Mouse (Mus musculus): ENCODE measurements around the gene Mgat5.
A peak's percentile ranks its signal among the peaks of the same experiment; 100 is the strongest.

The Mgat5 gene

DNA sequence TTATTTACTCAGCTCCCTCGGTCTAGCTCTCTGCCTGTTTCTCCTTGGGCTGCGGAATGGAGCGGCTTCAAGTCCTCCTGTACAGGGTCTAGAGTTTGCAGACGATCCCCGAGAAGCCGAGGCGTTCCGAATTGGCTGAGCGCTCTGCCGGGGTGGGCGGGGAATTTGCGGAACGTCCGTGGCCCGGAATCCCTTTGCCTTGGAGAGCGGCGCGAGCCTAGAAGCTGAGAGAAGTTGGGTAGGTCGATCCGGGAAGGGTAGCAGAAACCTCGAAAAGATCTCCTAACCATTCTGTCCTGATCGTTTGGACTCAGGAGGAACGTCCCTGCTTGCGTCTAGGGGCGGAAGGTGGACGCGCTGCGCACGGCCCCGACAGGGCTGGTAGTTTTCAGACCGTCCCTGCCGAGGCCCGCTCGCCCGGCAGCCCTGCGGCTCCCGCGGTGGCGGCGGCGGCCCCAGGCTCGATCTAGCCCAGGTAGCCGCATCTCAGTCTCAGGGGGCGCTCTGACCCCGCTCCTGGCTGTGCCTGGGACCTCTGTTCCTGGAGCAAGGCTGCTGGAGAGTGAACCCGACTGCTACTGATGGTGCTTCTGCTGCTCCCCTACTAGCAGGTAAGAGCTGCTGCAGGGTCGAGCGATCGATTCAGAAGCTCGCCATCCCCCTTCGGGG, at the start of gene Mgat5:
Gene Mgat5, plus strand, starts transcription at position 199 of the 669 bp plus-strand sequence.
- peak; percentile 90 to 92 for DNase-seq

DNA sequence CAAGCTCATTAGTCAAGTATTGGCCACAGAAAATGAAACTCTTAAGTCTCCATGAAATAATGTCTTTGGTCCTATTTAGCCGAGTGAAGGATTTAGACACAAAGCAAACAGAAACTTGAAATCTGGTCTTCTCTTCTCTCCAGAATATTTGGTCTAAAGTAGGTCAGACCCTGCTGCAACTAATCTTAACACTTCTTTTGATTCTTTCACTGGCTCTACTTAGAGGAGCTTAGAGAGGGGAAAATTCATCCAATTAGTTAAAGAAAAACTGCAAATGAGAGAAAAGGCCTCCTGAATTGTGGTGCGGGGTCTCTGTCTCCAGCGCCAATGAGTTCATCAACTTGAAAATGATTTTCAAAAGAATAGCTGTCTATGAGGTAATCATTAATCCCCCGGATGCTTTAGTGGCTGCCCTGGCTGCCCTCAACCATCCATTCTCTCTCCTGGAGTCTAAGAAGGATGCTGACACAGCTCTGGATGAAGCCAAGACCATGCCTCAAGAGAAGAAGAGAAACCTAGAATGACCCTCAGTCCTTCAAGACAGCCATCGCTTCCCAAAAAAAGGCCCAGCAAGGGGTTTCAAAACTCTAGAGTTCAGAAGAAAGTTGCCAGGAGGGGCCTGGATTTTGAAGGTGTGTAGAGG, 44.6 kb upstream of the Mgat5 start:
- no peak for DNase-seq

DNA sequence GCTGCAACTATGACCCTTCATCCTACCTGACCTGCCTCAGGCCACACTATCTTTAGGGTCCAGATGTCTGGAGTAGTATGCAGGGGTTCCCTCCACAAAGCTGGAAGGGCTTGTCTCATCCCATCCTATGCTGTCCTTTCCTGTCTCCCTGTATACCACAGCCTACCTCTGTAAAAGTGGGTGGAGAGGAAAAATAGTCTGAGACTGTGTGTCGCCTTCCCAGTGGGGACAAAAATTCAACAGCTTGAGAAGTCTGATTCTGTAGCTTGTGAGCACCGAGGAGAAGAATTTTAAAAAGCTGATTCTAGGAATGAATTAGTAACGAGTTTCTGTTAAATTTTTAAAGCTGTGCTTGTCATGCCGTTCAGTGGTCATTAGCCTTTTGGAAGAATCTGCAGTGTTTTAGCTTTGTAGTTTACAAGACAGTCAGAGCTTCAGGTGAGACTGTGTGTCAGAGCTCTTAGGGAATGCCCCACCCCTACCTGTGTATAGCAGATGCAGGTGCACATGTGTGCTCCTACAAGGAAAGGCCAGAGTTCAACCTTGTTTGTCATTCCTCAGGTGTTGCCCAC, 40.1 kb upstream of the Mgat5 start:
- no peak for DNase-seq

DNA sequence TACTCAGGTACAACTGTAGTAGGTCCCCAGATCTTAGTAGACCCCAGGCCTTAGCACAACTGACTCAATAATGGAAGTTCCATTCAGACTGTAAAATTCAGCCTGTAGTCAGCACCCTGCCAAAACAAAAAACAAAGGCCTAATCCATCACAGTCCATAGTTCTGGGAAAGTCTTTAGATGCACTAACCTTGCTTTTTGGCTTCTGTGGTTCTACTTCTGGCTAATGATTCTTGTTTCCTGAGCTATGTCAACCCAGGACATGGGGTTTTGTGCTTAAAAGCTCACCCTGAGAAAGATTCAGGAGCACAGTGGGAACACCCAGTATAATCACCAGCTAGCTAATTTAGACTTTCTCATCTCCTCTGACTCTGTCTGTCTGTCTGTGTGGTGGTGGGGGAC, 38.3 kb upstream of the Mgat5 start:
- DNase-seq = no peak

DNA sequence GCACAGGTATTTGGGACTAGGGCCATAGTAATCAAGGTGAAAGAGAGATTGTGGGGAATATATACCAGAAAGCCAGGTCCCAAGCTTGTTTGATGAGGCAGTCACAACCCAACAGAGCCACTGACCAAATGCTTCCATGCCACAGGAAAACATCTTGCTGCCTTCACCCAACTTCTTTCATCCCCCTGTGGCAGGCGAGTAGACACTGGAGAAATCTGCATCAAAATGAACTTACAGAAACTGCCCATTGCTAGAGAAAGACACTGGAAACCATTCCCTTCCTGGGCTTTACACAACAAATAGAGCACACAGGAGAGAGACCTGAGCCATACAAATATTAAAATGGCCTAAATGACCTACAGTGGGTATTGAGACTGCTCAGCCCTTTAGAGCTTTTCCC, 37.2 kb upstream of the Mgat5 start:
- no peak for DNase-seq

DNA sequence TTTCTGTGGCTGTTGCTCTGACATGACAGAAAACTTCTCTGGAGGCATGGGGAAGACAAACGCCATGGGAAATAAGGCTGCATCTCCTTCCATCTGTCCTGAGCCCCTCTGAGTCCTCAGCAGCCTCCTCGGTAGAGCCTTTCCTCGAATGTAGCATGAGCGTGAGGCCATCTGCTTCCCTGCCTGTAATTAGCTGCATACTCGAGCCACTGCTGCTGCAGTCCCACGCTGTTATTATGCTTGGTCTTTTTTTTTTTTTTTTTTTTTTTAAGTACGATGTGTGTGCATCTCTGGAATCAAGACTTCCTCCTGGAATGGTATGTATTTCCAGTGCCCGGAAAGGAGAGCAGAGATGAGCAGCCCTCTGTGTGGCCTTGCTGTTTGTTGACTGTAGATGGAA, 36.6 kb upstream of the Mgat5 start:
- DNase-seq = no peak

DNA sequence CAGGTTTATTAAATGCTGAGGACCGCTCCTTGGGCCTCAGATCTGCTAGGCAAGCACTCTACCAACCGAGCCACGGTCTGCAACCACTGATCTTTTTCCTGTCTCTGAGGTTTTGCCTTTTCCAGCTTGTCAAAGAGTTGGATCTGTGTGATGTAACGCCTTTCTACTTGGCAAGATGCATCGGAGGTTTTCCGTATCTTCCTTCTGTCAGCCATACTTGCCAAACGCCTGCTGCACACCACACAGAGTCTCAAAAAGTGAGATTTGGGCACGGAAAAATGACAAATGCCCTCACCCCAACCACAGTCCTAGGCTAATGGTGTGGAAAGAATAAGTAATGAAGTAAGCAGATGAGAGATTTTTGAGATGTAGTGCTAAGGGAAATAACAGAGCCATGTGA, 35.3 kb upstream of the Mgat5 start:
- no peak for DNase-seq

DNA sequence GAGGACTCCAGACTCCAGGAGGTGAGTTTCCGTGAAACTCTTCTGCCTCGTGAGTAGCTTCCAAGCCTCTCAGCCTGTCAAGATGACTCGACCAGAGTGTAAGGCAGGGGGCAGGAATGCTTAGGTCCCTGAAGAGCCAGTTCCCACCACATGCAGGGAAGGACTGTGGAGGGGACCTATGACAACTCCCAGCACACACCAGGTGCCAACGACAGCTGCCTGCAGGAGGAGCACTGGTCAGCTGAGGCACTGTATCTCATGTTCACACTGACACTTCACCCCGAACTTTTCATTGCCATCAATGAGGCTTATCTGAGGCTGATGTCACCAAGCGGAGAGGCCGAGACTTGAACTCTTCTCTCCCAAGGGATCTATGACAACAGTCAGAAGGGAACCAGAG, 33.5 kb upstream of the Mgat5 start:
- DNase-seq = no peak

DNA sequence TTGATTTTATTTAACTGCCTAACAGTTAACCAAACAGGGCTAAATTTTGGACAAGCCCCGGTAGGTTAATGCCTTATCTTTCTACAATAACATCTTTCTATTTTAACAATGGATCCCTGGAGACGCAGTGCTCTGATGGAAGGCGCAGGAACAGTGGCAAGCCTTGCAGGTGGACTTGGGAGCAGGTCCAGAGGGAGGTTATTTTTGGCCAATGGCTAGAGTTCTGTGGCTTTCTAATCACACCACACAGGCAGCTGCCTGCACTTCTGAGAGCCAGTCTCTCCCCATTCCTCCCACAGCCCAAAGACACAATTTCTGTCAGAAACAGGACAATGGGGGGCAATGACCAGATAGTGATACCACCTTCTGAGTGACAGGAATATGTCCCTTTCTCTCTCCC, 31.4 kb upstream of the Mgat5 start:
- DNase-seq = no peak

DNA sequence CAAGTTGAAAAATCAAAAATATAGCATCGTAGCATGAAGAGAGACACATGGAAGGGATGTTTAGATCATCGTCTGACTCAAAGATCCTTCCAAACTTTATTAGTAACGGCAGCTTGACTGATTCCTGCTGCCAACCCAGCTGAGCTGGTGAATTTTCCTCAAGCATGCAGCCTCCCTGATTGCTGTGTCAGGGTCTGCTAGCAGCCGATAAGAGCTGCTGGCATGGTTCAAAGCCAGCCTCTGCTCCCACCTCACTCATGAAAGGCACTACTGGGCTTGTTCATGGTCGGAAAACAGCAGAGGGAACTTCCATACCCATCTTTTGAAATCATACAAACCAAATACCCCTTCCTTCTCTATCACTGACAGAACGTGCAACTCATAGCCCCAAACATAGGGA, 12.4 kb upstream of the Mgat5 start:
- DNase-seq = no peak

DNA sequence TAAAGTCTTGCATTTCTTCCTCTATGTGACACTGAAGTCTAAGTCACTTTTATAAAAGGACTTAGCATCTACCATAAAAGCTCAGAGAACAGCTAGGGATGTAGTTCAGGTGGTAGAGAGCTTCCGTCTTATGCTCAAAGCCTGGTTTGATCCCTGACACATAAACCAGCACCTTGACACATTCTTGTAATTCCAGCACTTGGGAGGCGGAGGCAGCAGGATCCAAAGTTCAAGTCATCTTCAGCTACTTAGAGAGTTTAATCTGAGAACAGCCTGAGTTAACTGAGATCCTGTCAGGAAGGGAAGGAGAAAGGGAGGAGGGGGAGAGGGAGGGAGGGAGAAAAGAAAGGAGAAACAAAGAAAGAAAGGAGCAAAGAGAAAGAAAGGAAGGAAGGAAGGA, 5.6 kb upstream of the Mgat5 start:
- DNase-seq = no peak

DNA sequence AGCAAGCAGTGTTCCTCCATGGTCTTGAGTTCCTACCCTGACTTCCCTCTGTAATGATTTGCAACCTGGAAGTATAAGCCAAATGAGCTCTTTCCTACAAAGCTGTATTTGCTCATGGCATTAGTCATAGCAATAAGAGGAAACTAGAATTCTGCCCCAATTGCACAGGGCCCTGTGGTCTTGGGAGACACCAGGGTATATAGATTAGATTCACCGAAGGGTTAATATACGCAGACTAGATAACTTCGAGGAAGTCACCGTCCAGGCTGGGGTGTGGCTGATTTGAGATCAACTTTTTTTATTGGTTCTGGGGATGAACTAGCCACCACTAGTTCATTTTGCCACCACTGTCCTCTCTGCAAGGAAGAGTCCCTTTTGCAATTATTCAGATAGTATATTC, 2.5 kb upstream of the Mgat5 start:
- DNase-seq = no peak

DNA sequence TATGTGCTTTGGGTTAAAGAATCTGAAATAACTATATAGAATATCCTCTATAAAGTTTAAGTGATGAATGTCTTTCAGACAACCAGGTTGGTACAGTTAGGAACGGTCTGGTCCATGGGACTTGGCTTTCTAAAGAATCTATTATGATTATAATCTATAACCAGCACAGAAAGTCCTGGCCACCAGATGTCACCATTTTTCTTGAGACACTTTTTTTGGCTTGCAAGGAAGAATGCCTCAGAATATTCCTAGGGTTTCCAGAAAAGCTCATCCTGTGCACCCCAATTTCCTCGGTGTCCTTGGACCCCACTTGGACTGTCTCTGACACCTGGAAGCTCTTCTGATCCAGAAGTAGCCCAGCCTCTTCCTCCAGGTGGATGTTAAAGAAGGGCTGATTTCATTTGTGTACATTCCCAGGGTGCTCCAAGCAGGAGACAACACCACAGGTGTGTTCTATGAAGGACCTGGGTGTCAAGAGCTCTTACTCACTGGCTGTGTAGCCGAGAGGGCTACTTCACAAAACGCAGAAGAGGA, 1.5 kb upstream of the Mgat5 start:
- DNase-seq = peak; percentile 55 to 63

DNA sequence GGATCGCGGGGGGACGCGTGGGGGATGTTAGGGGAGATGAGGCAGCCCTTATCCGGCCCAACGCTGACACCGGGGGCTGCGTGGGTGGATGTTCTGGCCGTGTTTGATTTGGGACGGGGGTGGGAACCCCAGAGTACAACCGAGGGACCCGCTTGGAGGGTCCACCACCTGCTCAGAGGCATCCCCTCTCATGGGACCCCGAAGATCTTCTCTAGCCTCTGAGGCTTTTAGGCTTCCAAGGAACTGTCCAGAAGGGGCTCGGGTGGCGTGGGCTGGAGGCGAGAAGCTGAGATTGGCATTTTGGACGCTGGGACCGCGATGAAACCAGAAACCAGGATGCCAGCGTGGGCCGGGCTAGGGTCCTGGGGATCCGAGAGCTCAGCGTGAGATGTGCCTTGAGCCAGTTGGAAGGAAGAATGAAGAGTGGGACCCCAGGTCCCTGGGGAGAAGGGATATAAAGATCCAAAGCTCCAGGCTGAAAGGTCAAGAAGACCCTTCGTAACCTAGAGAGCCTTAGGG, 745 bp downstream of the Mgat5 start:
- DNase-seq = no peak

DNA sequence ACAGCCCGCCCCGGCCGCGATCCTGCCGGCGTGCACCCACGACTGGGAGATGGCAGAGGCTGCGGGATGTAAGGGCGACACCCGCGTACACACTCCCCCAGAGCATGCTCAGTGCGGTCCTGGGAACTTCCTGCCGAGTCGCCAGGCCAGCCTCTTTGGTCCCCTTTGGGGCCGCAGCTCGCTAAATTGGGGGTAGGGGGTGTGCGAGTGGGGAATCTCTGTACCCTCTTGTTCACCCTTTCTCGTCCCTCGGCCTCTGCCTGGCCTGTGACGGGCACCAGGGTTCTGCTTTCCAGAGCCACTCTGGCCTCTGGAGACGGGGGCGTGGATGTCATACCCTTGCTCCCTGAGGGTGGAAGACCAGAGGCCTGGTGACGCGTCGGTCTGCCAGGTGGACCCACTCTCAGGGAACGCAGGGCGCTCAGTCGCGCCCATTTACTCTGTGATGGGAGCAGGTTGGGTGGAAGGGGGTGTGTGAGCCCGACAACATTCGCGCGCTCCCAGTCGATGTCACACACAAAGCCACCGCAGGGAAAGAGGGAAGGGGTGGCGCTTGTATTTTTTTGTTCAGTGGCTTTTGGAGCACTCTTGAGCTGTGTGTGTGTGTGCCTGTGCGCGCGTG, 1.3 kb downstream of the Mgat5 start:
- DNase-seq = peak; percentile 55 to 63

DNA sequence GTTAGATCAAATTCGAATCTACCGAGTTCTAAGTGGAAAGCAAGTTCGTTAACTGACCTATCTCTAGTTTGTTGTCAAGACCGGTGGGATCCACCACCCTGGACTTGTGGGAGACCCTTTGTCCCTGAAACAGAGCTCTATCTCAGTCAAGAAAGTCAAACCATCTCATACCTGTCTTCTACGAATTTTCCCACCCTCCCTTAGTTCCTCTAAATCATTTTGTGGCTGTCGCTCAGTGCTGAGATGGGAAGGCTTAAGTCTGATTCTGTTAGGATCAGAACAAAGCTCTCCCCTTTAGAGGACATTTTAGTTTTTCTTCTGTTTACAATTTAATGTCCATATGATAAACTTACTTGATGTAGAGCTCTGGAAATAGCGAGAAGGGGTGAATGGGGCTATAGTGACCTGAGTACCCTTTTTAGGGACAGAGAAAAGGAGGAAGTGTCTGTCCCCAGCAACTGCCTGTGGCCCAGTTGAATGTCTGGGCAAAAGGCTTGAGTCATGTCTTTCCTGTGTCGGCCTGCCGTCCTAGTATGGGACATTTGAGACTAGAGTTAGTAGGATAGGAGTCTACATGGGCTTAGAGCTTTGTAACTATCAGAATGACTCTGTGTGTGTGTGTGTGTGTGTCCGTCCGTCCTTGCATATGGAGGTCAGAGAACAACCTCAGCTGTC, 2.2 kb downstream of the Mgat5 start:
- no peak for DNase-seq

DNA sequence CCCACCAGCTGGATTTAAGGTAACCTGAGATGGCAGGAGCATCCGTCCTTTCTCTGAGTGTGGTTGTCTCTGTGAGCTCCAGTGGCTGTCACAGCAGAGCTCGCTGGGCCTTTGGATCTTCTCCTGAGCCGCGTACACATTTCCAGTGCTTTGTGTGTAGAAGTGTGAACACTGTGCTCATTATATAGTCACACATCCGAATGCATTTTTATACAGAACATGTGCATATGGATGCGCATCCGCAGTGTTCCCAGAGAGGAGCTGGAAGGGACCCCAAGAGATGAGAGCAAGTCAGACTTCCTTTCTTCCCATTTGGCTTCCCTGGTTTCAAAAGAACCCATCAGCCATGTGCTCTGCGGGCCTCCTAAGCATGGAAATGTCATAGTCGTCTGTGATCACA, 3.4 kb downstream of the Mgat5 start:
- no peak for DNase-seq

DNA sequence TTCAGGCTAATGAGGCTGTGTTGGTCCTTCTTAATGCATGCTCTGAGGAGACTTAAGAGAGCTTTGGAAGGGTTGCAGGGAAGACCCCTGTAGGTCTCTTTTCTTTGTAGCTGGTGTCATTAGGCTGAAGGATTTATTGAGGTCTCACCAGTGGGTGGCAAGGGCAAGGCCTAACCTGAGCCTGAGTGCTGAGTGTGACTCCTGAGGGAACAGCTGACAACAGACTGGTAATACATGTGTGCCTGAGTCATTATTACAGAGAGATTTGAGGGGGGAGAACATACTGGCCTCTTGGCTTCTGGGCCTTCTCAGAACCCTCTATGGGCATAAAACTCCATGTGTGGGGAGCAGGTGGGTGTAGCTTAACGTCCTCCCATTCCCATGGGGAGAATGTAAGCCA, 8.0 kb downstream of the Mgat5 start:
- DNase-seq = no peak

DNA sequence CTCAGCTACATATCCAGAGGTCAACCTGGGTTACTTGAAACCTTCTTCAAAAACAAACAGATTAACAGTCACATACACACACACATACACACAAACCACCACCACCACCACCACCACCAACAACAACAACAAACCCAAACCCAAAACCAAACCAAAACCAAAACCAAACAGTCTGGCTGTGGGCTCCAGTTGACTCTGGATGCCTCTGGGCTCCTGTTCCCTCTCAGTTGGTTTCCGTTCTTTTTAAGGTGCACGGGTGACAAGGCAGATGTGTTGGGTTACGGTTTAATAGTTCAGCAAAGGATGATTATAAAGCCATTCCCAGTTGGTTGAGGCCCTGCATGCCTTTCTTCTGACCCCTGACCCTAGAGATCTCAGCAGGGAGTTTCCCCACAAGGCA, 8.6 kb downstream of the Mgat5 start:
- DNase-seq = no peak

DNA sequence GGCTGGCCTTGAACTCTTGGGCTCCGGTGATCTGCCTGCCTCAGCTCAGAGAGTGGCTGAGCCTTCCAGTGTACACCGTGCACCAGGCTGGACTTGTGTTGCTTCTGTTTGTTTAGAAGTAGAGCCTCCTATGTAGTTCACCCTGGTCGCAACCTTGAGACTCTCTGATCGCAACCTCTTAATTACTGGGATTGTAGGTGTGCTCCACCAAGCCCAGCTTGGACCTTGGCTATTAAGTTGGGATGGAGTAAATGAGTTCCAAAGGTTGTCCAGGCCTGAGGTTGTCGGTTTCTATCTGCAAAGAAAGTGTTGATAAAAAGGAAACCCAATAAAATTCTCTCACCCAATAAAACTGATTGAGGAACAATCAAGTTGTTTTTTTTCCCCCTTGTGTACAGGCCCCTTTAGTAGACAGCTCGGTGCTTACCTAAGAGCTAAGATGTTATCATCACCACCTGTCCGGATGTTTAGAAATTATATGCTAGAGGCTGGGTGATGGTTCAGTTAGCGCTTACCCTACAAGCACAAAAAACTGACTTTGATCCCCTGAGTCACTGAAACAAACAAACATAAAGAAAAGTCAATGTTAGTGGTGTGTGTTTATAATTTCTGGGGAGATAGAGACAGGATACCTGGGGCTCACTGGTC, 9.9 kb downstream of the Mgat5 start:
- no peak for DNase-seq

DNA sequence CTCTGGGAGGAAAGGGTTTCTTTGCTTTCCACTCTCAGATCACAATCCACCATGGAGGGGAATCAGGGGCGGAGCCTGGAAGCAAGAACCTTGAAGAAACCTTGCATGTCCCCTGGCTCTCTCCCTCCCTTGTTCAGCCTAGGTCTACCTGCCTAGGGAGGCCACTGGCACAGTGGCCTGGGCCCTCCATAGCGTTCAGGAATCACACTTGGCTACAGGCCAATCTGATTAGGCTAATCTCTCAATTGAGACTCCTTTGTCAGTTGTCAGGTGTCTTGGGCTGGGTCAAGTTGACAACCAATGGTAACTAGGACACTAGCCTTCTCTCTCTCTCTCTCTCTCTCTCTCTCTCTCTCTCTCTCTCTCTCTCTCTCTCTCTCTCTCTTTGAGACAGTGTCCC, 12.2 kb downstream of the Mgat5 start:
- no peak for DNase-seq

DNA sequence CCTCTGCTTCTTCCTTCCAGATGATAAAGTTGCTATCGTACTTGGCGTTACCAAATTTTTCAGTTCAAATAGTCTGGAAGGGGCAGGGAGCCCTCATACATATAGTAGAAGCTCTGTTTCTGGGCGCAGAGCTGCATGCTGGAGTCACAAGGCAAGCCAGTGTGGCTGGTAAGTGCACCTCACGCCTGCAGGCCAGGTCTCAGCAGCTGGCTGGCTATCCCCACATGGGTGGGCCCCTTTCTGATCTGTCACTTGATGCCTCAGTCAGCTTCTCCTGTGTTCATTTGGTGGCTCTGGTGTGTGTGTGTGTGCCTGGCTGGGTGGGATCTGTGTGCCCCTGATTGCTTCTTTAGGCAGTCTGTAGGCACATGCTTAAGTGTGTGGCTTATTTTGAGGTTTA, 12.8 kb downstream of the Mgat5 start:
- no peak for DNase-seq

DNA sequence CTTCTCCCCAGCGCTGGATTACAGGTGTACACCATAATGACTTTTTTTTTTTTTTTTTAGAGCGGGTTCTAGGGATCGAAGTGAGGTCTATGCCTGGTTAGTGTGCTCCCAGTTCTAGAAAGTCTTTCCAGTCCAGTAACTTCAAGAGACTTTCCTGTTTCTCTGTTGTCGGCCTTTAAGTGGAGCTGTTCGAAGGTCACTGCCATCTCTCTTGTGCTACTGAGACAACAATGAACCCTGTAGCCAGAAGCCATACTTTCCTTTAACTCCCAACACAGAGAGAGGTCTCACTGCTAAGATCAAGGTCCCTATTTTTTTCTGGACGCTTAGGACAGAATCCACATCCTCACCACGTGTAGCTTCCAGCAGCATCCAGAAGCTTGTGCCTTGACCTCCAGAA, 13.4 kb downstream of the Mgat5 start:
- no peak for DNase-seq
